Mouse (Mus musculus) thymus, adult 2 months (tissue): Measurements from ENCODE around the gene Gm37240. TPM values are rescaled to one million over a fixed set of nuclear protein-coding genes. Genes with fewer than 3 reads are reported as not detected.

ENCODE experiments used
- DNase-seq: peaks from one replicate; pipeline ENCODE4 v3.0.0; 2021
- H3K27ac ChIP-seq: fragments of 200-500 bp; 2 replicates; pipeline ENCODE4 v1.5.1; 2012; ENCODE audit warnings: low read length, control low read depth; ENCODE audit not compliant: control insufficient read depth, insufficient read depth
- H3K27me3 ChIP-seq: fragments of 200-500 bp; 2 replicates; pipeline ENCODE4 v1.6.1; 2012; ENCODE audit warnings: mild to moderate bottlenecking, low read length, moderate library complexity, mixed read lengths; ENCODE audit not compliant: control insufficient read depth, insufficient read depth
- H3K36me3 ChIP-seq: fragments of 200-500 bp; 2 replicates; pipeline ENCODE4 v1.6.1; 2012; ENCODE audit warnings: mild to moderate bottlenecking, low read length, moderate library complexity; ENCODE audit not compliant: control insufficient read depth, insufficient read depth
- H3K4me1 ChIP-seq: fragments of 200-500 bp; replicated peaks from 2 replicates; pipeline ENCODE4 v1.6.1; 2012; ENCODE audit warnings: low read length; ENCODE audit not compliant: control insufficient read depth, insufficient read depth
- H3K4me3 ChIP-seq: fragments of 200-500 bp; 2 replicates; pipeline ENCODE4 v1.5.1; 2012; ENCODE audit warnings: mild to moderate bottlenecking, low read length, control low read depth, moderate library complexity; ENCODE audit not compliant: control insufficient read depth, insufficient read depth
- CTCF ChIP-seq: fragments of 200-500 bp; IDR thresholded peaks from 2 replicates; pipeline ENCODE4 v1.5.1; 2012; ENCODE audit warnings: mild to moderate bottlenecking, control low read depth, low read length, moderate library complexity, borderline replicate concordance; ENCODE audit not compliant: control insufficient read depth, poor library complexity, insufficient read depth; ENCODE audit errors: extremely low read depth
- POLR2A ChIP-seq: fragments of 200-500 bp; IDR thresholded peaks from 2 replicates; pipeline ENCODE4 v1.6.1; 2012; ENCODE audit warnings: mild to moderate bottlenecking, low read length, control low read depth, moderate library complexity; ENCODE audit not compliant: control insufficient read depth, poor library complexity, insufficient read depth; ENCODE audit errors: extremely low read depth
- WGBS: fragments of 180-500 bp; shearing (Covaris S2); methylation state at CpG from one replicate; pipeline ENCODE4 v1.1.7; 2018; 5-methylcytosine and 5-hydroxymethylcytosine counted together
- polyA plus RNA-seq: library from polyadenylated mRNA; depleted of rRNA; stranded (reverse); fragments of >200 nt; gene quantifications from 2 replicates; pipeline ENCODE4 v1.2.3, GENCODE M21; 2012

Gene Gm37240
- polyA plus RNA-seq, 1 experiment: 7.0 TPM

DNA sequence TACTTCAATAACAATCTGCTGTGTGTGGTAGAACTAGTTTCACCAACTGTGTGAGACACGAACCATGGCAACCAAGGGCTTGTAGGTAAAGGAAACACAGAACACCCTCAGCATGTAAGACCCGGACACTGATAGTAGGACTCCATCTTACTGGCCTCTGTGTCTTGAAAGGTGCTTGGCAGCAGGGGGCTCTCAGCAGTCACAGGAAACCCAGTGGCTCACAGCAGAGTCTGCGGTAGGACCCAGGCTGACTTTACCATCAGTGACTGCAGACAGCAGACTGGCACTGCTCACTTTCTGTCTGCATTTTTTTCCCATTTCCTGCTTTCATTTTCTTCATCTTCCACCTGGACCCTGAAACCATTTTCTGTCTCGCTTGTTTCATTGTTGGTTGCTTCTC, 1176.6 kb downstream of the Gm37240 start:
- DNase-seq: peak; percentile 73
- WGBS: 24% methylated on average over 4 of the region's 4 CpGs
- H3K27ac ChIP-seq: peak overlapping the region; percentile 16; the same call in 1 of the 2 replicates
- H3K4me3 ChIP-seq: no peak overlapping the region
- TF ChIP-seq CTCF (peak; percentile 81; the same call in 1 of the 2 replicates), POLR2A (no peak)
- H3K36me3 ChIP-seq: no peaks in the 10 kb centered on the region
- H3K4me1 ChIP-seq: peaks cover 17% of the 10 kb centered on the region
- no peaks in the 10 kb centered on the region for H3K27me3 ChIP-seq

DNA sequence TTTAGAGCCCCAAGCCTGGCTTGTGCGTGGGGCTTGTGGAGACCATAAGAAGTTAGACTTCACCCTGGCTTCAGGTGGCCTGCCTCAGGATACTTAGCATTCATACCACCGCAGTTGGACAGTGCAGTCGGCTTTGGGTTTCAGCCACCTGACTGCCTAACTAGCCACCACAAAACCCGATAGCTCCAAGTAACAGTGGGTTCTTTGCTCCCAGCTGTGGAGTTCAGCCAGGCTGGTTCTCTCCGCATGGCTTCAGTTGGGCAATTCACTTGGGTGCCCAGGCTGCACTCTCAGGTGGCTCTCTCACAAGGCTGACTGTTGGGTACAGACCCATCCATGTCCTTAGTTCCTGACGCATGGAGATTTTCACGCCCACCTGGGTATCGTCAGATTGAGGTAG, 1177.4 kb downstream of the Gm37240 start:
- H3K27ac ChIP-seq: no peak overlapping the region
- H3K4me1 ChIP-seq: peaks cover 12% of the 10 kb centered on the region
- DNase-seq: no peak
- no peak overlapping the region for H3K4me3 ChIP-seq
- H3K27me3 ChIP-seq: no peaks in the 10 kb centered on the region
- no peaks in the 10 kb centered on the region for H3K36me3 ChIP-seq
- no peak for TF ChIP-seq POLR2A
- TF ChIP-seq CTCF: no peak
- 93% methylated on average over 8 of the region's 8 CpGs for WGBS

DNA sequence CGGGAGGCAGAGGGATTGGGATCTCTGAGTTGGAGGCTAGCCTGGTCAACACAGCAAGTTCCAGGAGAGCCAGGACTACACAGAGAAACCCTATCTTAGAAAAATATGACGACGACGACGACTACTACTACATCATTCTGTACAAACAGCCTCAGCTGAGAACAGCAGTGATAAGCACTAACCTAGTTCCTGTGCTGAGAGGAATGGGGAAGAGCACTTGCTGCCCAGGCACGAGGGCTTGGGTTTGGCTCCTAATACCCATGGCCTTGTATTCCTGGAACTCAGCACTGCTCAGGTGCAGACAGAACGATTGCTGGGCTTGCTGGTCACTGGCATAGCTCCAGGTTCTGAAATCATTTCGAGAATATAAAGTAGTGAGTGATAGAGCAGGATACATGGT, 1178.2 kb downstream of the Gm37240 start:
- peaks cover 8% of the 10 kb centered on the region for H3K4me1 ChIP-seq
- H3K27ac ChIP-seq: 0 out of 2 replicates have a peak overlapping the region, but pooled peaks have one; percentile 12
- 78% methylated on average over 8 of the region's 8 CpGs for WGBS
- no peak for TF ChIP-seq CTCF
- no peak for TF ChIP-seq POLR2A
- no peaks in the 10 kb centered on the region for H3K36me3 ChIP-seq
- no peaks in the 10 kb centered on the region for H3K27me3 ChIP-seq
- no peak for DNase-seq
- no peak overlapping the region for H3K4me3 ChIP-seq

DNA sequence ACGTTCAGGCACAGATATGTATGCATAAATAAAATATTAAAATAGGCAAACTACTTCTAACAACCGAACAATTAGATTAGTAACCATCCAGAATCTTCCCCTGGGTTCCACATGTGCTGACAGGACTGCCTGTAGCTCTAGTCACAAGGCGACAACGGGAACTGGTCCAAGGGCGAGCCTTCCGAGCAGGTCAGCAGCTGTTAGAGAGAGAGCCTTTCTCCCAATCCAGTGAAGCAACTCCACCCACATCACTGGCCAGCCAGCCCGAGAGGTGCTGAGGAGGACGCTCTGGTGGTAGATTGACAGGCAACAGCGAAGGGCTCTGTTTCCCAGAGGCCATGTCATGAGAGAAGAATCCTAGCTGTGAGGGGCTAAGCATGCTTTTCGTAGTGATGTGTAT, 1178.8 kb downstream of the Gm37240 start:
- no peaks in the 10 kb centered on the region for H3K36me3 ChIP-seq
- DNase-seq: no peak
- no peak overlapping the region for H3K4me3 ChIP-seq
- no peaks in the 10 kb centered on the region for H3K27me3 ChIP-seq
- peaks cover 8% of the 10 kb centered on the region for H3K4me1 ChIP-seq
- no peak overlapping the region for H3K27ac ChIP-seq
- TF ChIP-seq CTCF: no peak
- no peak for TF ChIP-seq POLR2A
- WGBS: 92% methylated on average over 10 of the region's 10 CpGs

DNA sequence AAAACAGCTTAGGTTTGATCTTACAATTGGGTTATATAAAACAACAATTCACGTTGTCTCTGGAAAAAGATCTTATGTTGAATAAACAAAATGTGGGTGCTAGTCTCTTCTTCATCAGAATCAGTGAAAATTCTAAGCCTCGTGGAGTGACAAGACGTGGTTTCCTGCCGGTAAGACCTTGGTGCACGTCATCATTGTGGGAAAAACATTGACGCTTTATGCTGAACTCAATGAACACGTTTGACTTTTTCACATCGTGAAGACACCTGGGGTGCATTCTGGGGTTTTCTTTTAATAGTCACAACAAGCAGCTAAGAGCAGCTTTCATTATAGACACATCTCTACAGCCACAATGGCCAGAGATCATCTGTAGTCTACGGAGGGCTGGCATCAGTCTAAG, 1182.1 kb downstream of the Gm37240 start:
- no peaks in the 10 kb centered on the region for H3K4me1 ChIP-seq
- DNase-seq: no peak
- H3K27me3 ChIP-seq: no peaks in the 10 kb centered on the region
- H3K4me3 ChIP-seq: no peak overlapping the region
- H3K27ac ChIP-seq: no peak overlapping the region
- peaks cover 12% of the 10 kb centered on the region for H3K36me3 ChIP-seq
- WGBS: 33% methylated on average over 9 of the region's 9 CpGs
- TF ChIP-seq POLR2A (no peak), CTCF (no peak)

DNA sequence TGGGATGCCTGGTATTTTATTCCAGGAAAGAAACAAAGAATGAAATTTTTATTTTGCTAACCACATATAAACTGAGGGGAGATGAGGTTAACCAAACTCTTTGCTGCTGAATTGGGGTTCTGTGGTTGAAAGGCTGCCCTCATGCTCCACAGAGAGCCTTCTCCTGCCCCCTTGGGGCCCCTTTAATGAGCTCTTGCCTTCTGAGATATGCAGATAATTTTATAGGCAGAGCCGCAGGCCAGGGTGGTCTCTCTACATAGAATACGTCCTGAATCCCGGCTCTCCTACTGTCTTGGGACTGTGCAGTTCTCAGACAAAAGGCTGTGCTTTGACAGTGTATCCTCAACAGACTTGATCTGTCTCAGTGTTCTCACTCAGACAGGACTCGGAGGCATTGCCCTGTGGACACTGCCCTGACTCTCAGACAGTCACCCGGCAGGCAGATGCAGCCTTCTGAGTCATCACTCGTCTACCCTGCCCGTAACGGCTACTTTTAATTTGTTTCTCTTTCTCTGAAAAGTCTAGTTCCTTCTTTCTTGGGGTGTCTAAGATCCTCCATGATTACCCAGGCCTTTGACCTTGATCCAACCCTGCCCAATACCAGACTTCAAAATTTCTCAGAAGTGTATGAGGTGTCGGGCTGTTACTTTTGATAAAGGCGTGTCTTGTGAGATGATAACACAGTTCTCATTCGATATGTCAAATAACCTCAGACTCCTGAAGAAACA, 1184.1 kb downstream of the Gm37240 start:
- Histone ChIP-seq H3K27me3 (no peaks in the 10 kb centered on the region), H3K27ac (no peak overlapping the region), H3K36me3 (peaks cover 12% of the 10 kb centered on the region), H3K4me1 (no peaks in the 10 kb centered on the region), H3K4me3 (no peak overlapping the region)
- WGBS: 74% methylated on average over 11 of the region's 11 CpGs
- TF ChIP-seq POLR2A: no peak
- DNase-seq: no peak

DNA sequence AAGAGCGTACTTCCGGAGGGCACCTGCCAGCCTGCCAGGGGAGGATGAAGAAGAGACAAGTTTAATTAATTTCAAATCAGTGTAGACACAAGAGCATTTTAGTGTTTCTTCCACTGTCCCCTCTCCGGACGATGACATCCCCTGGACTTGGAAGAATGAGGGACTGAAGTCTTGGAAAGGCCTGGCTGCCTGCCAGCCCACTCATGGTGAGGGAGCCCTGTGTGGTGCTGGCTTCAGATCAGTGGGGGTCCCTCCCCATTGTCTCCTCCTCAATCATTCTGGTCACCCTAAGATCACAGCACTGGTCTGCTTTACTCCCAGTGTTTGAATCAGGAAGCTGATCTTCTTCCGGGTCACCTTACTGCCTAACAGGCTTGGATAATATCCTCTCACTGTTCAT, 1185.4 kb downstream of the Gm37240 start:
- TF ChIP-seq POLR2A (no peak), CTCF (no peak)
- Histone ChIP-seq H3K27me3 (no peaks in the 10 kb centered on the region), H3K4me3 (no peak overlapping the region), H3K4me1 (no peaks in the 10 kb centered on the region), H3K36me3 (peaks cover 12% of the 10 kb centered on the region), H3K27ac (no peak overlapping the region)
- DNase-seq: no peak
- WGBS: 97% methylated on average over 5 of the region's 5 CpGs
